Mouse (Mus musculus) liver, postnatal 0 days (tissue): ENCODE data around the gene Pld1. TPM values are rescaled to one million over a fixed set of nuclear protein-coding genes. Genes with fewer than 3 reads are reported as not detected.

ENCODE experiments used
- ATAC-seq: fragments of 200-750 bp; cut with Nextera tagmentation; 2 replicates; pipeline ENCODE4 v1.8.0; 2017; ENCODE audit warnings: mild to moderate bottlenecking, moderate library complexity
- DNase-seq: peaks from one replicate; pipeline ENCODE4 v3.0.0-alpha.2; 2016
- H3K27ac ChIP-seq: fragments of 300-500 bp; sonication (generic); 2 replicates; pipeline ENCODE4 v1.5.1; 2014; ENCODE audit warnings: antibody characterized with exemption, moderate library complexity, mild to moderate bottlenecking, low read depth
- H3K27me3 ChIP-seq: fragments of 300-500 bp; sonication (generic); 2 replicates; pipeline ENCODE4 v1.6.1; 2014; ENCODE audit warnings: low read length, control low read depth, mixed read lengths; ENCODE audit not compliant: insufficient read depth
- H3K36me3 ChIP-seq: fragments of 300-500 bp; sonication (generic); replicated peaks from 2 replicates; pipeline ENCODE4 v1.6.1; 2014; ENCODE audit warnings: mild to moderate bottlenecking, control low read depth, low read length, moderate library complexity, mixed read lengths; ENCODE audit not compliant: insufficient read depth
- H3K4me1 ChIP-seq: fragments of 300-500 bp; sonication (generic); 2 replicates; pipeline ENCODE4 v1.6.1; 2014; ENCODE audit warnings: antibody characterized with exemption, mild to moderate bottlenecking, control low read depth; ENCODE audit not compliant: insufficient read depth
- H3K4me2 ChIP-seq: fragments of 300-500 bp; sonication (generic); 2 replicates; pipeline ENCODE4 v1.6.1; 2014; ENCODE audit warnings: low read depth, mild to moderate bottlenecking, low read length, moderate library complexity, mixed read lengths
- H3K4me3 ChIP-seq: fragments of 300-500 bp; sonication (generic); 2 replicates; pipeline ENCODE4 v1.5.1; 2014; ENCODE audit warnings: low read depth, low read length
- H3K9ac ChIP-seq: fragments of 300-500 bp; sonication (generic); replicated peaks from 2 replicates; pipeline ENCODE4 v1.6.1; 2014; ENCODE audit warnings: mild to moderate bottlenecking, moderate library complexity
- H3K9me3 ChIP-seq: fragments of 300-500 bp; sonication (generic); 2 replicates; pipeline ENCODE4 v1.6.1; 2016; ENCODE audit warnings: mild to moderate bottlenecking, control low read depth, low read length, mixed read lengths
- CTCF ChIP-seq: sonication (generic); IDR thresholded peaks from 2 replicates; pipeline ENCODE4 v1.5.1; 2016; ENCODE audit warnings: antibody characterized with exemption, low read depth
- EP300 ChIP-seq: IDR thresholded peaks from 2 replicates; pipeline ENCODE4 v1.6.1; 2016; ENCODE audit warnings: antibody characterized with exemption, low read depth, mild to moderate bottlenecking
- WGBS: fragments of 180-500 bp; shearing (Covaris S2); extraction: QIAGEN DNeasy Blood & Tissue Kit; methylation state at CpG from one replicate; pipeline ENCODE4 v1.1.7; 2014; ENCODE audit not compliant: insufficient replicate concordance; 5-methylcytosine and 5-hydroxymethylcytosine counted together
- polyA plus RNA-seq: library from polyadenylated mRNA; unstranded; fragments of >200 nt; fragmentation: Nextera tagmentation; extraction: Ambion mirVana; gene quantifications from 2 replicates; pipeline ENCODE4 v1.2.1, GENCODE M21; 2015

Pld1 gene
- polyA plus RNA-seq, 1 experiment from 2014 or later = 5.1 TPM

DNA sequence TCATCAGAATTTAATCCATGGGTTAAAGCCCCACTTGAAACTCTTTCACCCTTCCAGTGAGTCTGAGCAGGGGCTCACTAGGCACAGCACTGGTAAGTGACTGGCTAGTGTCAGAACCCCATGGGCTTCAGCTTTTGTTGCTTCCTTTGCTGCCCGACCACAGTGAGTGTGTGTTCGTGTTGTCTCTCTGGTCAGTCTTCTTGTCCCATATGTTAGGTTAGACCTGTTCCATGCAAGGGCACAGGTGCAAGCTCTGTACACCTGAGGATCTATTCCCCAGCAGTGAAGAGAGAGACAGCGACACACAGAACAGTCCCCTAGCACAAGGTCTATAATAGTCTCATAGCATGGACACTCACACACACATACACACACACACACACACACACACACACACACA lies 140.7 kb downstream of the Pld1 start:
- no peak for DNase-seq
- Histone ChIP-seq H3K4me3 (no peak overlapping the region), H3K9me3 (no peaks in the 10 kb centered on the region), H3K27me3 (no peaks in the 10 kb centered on the region), H3K4me1 (no peaks in the 10 kb centered on the region), H3K9ac (no peak overlapping the region), H3K4me2 (no peak overlapping the region), H3K27ac (no peak overlapping the region), H3K36me3 (peaks cover 35% of the 10 kb centered on the region)
- ATAC-seq = no peak
- WGBS = 72% methylated on average over 3 of the region's 3 CpGs
- TF ChIP-seq CTCF (no peak), EP300 (no peak)

DNA sequence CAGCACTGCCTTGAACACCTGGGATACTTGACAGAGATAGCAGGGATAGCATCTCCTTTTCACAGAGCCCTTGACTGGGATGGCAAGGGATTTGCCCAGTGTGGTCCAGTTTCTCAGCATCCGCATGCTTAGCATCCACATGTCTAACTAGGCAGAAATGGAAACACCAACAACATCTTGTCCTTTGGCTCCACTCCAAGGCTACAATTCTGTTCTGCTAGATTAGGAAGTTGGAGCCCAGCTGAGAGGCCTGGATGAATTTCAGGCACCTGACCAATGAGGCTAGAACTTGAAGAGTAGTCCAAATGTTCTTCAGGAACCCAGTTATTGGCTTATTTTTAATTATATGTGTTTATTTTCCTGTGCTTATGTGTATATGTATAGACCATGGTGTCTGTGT lies 141.6 kb downstream of the Pld1 start:
- no peak overlapping the region for H3K4me3 ChIP-seq
- no peak overlapping the region for H3K27ac ChIP-seq
- no peak overlapping the region for H3K9ac ChIP-seq
- no peaks in the 10 kb centered on the region for H3K4me1 ChIP-seq
- no peak for DNase-seq
- peaks cover 31% of the 10 kb centered on the region for H3K36me3 ChIP-seq
- no peak for ATAC-seq
- TF ChIP-seq EP300 (no peak), CTCF (no peak)
- H3K9me3 ChIP-seq = no peaks in the 10 kb centered on the region
- no peak overlapping the region for H3K4me2 ChIP-seq
- WGBS = 86% methylated on average over 1 of the region's 1 CpGs
- no peaks in the 10 kb centered on the region for H3K27me3 ChIP-seq

DNA sequence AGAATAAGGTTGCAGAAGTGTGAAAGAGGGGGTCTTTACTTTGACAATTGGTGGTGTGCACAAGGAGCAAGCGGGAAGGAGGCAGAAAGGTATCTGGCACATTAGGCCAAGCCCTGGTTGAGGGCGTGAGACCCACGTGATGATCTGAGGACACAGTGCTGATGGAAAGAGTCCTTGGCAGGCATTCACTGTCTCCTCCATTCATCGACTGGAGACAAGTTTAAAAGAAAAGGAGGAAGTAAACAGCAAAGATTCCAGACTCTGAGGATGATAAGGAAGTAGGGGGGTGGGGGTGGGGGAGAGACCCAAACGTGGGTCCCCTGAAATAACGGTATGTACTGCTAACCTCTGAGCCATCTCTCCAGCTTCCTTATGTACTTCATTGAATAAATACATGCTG lies 142.5 kb downstream of the Pld1 start:
- H3K4me2 ChIP-seq = no peak overlapping the region
- no peak overlapping the region for H3K4me3 ChIP-seq
- 28% methylated on average over 6 of the region's 6 CpGs for WGBS
- DNase-seq = no peak
- no peaks in the 10 kb centered on the region for H3K9me3 ChIP-seq
- H3K27ac ChIP-seq = no peak overlapping the region
- H3K4me1 ChIP-seq = no peaks in the 10 kb centered on the region
- H3K36me3 ChIP-seq = peaks cover 30% of the 10 kb centered on the region
- no peak overlapping the region for H3K9ac ChIP-seq
- TF ChIP-seq CTCF (no peak), EP300 (no peak)
- ATAC-seq = no peak
- H3K27me3 ChIP-seq = no peaks in the 10 kb centered on the region

DNA sequence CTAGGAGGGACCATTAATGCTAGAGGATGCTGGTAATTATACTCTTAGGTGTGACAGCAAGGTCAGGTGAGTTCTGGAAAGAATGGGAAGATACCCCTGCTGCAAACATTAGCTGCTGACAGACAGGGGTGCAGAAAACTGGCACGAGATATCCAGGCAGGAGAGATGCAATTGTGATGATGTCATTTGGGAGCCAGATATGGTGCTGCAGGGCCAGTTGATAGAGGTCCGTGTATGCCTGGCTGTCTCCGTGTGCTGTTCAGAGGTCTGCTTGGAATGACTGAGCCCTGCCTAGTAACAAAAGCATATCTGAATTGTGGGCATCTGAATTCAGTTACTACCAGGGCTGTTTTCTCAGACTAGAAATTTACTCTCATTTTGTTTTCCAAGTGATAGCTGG lies 144.7 kb downstream of the Pld1 start:
- no peak overlapping the region for H3K27ac ChIP-seq
- DNase-seq (no peak), ATAC-seq (no peak)
- H3K36me3 ChIP-seq = peaks cover 16% of the 10 kb centered on the region
- H3K4me3 ChIP-seq = no peak overlapping the region
- H3K27me3 ChIP-seq = no peaks in the 10 kb centered on the region
- TF ChIP-seq CTCF (no peak), EP300 (no peak)
- WGBS = 83% methylated on average over 3 of the region's 3 CpGs
- H3K4me1 ChIP-seq = no peaks in the 10 kb centered on the region
- H3K4me2 ChIP-seq = no peak overlapping the region
- no peaks in the 10 kb centered on the region for H3K9me3 ChIP-seq
- H3K9ac ChIP-seq = no peak overlapping the region

DNA sequence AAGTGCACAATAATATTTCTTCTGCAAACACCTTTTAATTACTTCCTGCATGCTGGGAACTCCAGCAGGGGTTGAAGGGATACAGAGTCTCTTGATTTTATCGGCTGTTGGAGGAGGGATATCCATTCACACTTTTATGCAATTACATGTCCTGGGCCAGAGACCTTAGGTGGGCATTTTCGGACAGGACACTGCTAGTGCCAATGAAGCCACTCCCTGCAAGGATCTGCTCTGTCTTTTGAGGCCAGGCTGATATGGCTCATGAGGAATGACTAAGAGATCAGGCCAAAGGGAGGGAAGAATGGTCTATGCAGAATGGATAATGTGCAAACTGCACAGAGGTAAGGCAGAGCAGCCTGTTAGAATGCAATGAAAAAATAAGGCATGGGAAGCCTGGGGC lies 145.8 kb downstream of the Pld1 start:
- no peak overlapping the region for H3K27ac ChIP-seq
- H3K9me3 ChIP-seq = no peaks in the 10 kb centered on the region
- H3K4me2 ChIP-seq = no peak overlapping the region
- no peak overlapping the region for H3K9ac ChIP-seq
- WGBS = 64% methylated on average over 2 of the region's 2 CpGs
- H3K36me3 ChIP-seq = peaks cover 19% of the 10 kb centered on the region
- no peak overlapping the region for H3K4me3 ChIP-seq
- ATAC-seq = no peak
- no peaks in the 10 kb centered on the region for H3K4me1 ChIP-seq
- DNase-seq = no peak
- no peak for TF ChIP-seq EP300
- H3K27me3 ChIP-seq = no peaks in the 10 kb centered on the region

DNA sequence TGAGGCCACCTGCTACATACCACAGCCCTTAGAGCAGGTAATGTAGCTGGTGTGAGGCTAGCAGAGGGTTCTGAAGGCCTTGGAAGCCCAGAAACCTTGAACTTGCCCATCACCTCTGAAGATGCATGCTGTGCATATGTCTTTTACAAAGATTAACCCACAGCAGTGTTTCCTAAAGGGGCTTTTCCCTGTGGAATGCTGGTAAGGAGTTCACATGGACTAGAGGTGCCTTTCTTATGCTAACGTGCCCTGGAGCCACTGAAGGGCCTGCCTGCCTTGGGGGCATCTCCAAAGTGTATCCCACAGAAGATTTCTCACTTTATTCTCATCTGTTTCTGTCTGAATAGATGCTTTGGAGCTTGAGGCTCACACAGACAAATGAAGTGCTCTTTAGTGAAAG lies 152.8 kb downstream of the Pld1 start:
- H3K9ac ChIP-seq = no peak overlapping the region
- no peaks in the 10 kb centered on the region for H3K9me3 ChIP-seq
- no peak overlapping the region for H3K27ac ChIP-seq
- peaks cover 27% of the 10 kb centered on the region for H3K36me3 ChIP-seq
- no peak overlapping the region for H3K4me3 ChIP-seq
- H3K4me1 ChIP-seq = no peaks in the 10 kb centered on the region
- H3K27me3 ChIP-seq = no peaks in the 10 kb centered on the region
- ATAC-seq (no peak), DNase-seq (no peak)
- TF ChIP-seq EP300 (no peak), CTCF (no peak)
- no peak overlapping the region for H3K4me2 ChIP-seq
- 75% methylated on average over 1 of the region's 1 CpGs for WGBS

DNA sequence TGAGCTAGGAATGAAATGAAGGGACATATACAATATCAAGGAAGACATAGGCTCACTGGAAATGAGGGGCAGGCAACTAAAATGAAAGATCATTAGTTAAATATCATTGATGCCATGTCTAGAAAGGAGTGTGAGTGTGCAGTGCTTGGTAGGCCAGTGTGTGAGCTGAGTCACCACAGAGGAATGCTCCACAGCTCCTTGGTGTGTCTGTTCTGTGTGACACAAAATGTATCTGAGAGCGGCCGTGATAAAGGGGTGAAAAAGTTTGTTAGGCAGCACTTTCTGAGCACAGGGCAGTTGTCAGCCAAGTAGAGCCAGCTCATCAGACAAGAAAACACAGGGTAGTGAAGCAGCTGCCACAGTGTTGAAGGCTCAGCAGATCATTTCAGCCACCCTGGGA lies 153.2 kb downstream of the Pld1 start:
- TF ChIP-seq EP300 = no peak
- TF ChIP-seq CTCF = no peak
- H3K4me1 ChIP-seq = no peaks in the 10 kb centered on the region

More for the DNA sequence above, 153.2 kb downstream of the Pld1 start:
- Histone ChIP-seq H3K9ac (no peak overlapping the region), H3K4me3 (no peak overlapping the region), H3K27me3 (no peaks in the 10 kb centered on the region), H3K4me2 (no peak overlapping the region), H3K27ac (no peak overlapping the region), H3K36me3 (peaks cover 30% of the 10 kb centered on the region), H3K9me3 (no peaks in the 10 kb centered on the region)
- no peak for ATAC-seq
- no peak for DNase-seq
- 73% methylated on average over 2 of the region's 2 CpGs for WGBS
